Mouse (Mus musculus): ENCODE results near the gene 4933411K16Rik. TPM values are rescaled to one million over a fixed set of nuclear protein-coding genes. Genes with fewer than 3 reads are reported as not detected.
"Not testable (repeated sequence)": the region's sequence is repeated elsewhere in the genome, so short reads cannot be mapped to it uniquely, and the experiment has no call there.

4933411K16Rik gene
- polyA plus RNA-seq, 1 experiment from 2014 or later = not detected

DNA sequence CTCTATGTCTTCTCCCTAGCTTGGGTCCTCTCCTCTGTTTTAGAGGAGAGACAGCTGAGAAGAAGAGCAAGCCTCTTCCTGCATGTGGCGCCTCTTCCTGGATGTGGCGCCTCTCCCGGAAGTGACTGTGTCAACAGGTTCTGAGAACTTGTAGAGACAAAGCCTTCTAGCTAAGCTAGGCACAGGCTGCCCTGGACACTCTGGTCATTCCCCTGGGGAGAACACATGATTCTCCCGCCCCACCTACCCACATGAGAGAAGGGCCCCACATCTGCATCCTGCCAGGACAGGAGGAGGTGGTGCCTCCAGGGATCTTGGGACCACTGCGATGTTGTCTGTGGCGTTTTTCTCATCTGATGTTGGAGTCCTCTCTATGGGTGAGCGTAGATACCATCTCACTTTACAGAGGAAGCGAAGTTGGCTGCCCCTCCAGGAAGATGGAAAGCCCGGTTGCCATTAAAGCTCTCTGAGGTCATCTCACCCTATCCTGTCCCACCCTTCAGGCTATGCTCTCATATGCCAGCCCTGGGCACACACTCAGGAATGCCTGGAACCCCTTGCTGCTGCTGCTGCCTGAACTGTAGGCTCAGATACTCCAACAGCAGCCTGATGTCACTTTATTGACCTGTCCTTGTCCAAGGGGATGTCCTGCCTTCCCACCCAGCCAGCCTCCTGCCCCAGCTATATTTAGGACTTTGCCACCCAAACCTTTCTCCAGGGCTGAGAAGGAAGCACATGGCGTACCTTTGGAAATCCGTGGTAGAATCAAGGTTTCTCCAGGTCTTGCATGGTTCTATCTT, 16.6 kb downstream of the 4933411K16Rik start:
- Histone ChIP-seq H3K9ac (no peak overlapping the region), H3K4me3 (replicated peaks) (no peak overlapping the region), H3K9me3 (no peaks in the 10 kb centered on the region), H3K4me2 (no peak overlapping the region), H3K27ac (no peak overlapping the region), H3K36me3 (no peaks in the 10 kb centered on the region), H3K27me3 (replicated peaks) (no peaks in the 10 kb centered on the region), H3K4me1 (no peaks in the 10 kb centered on the region)
- 70% methylated on average over 11 of the region's 11 CpGs for WGBS
- no peak for ATAC-seq (ENCODE audit: insufficient read depth, low FRiP score, low read depth)

DNA sequence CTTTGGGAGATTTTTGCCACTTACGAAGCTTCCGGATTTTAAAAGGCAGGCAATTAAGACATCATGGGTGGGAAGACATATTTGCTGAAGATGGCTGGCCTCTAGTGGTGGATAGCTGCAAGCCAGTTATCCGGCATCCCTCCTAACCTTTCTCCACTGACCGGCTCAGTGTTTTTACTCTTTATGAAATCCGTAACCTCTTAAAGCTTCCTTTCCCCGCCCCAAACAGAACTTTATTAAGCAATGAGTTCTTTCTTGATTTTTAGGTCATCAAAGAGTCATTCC, 17.1 kb downstream of the 4933411K16Rik start:
- WGBS = 46% methylated on average over 6 of the region's 6 CpGs
- H3K4me3 ChIP-seq (replicated peaks) = no peak overlapping the region

DNA sequence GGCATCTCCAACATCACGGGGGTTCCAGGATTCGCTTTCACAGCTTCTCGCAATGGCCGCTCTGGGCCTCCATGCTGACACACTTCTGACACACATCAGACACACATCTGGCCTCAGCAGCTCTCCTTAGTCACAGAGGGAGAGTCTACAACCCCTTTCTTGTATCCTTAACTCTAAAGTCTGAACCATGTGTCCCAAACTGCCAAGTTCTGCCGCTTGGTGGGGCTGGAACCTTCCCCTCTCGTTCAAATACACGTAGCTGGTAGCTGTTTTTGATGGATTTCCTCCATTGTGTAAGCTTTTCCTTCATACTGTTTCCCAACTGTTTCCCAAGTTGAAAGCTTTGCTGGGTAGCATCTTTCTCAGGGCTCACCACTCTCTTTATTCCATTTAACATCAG, 19.2 kb downstream of the 4933411K16Rik start:
- ATAC-seq (ENCODE audit: insufficient read depth, low FRiP score, low read depth) = no peak
- Histone ChIP-seq H3K4me2 (no peak overlapping the region), H3K9me3 (no peaks in the 10 kb centered on the region), H3K36me3 (no peaks in the 10 kb centered on the region), H3K4me3 (replicated peaks) (no peak overlapping the region), H3K27ac (no peak overlapping the region), H3K9ac (no peak overlapping the region), H3K27me3 (replicated peaks) (no peaks in the 10 kb centered on the region), H3K4me1 (no peaks in the 10 kb centered on the region)
- 71% methylated on average over 7 of the region's 7 CpGs for WGBS

More for the DNA sequence above, 17.1 kb downstream of the 4933411K16Rik start:
- H3K27ac ChIP-seq = no peak overlapping the region
- no peak overlapping the region for H3K4me2 ChIP-seq
- no peaks in the 10 kb centered on the region for H3K4me1 ChIP-seq
- H3K36me3 ChIP-seq = no peaks in the 10 kb centered on the region
- no peak for ATAC-seq (ENCODE audit: insufficient read depth, low FRiP score, low read depth)
- no peaks in the 10 kb centered on the region for H3K9me3 ChIP-seq
- H3K27me3 ChIP-seq (replicated peaks) = no peaks in the 10 kb centered on the region
- H3K9ac ChIP-seq = no peak overlapping the region

GRCm38 (mm10) chr19:42071886-42072608, 20.0 kb downstream of the 4933411K16Rik start:
- no peak overlapping the region for H3K4me3 ChIP-seq (replicated peaks)
- H3K27me3 ChIP-seq (replicated peaks) = no peaks in the 10 kb centered on the region
- no peak overlapping the region for H3K27ac ChIP-seq
- WGBS = 79% methylated on average over 15 of the region's 15 CpGs
- 0 out of 2 replicates have a peak, but pooled peaks have one; percentile 27 for ATAC-seq (ENCODE audit: insufficient read depth, low FRiP score, low read depth)
- no peaks in the 10 kb centered on the region for H3K36me3 ChIP-seq
- no peaks in the 10 kb centered on the region for H3K4me1 ChIP-seq
- no peak overlapping the region for H3K4me2 ChIP-seq
- no peaks in the 10 kb centered on the region for H3K9me3 ChIP-seq
- H3K9ac ChIP-seq = no peak overlapping the region

GRCm38 (mm10) chr19:42072802-42073201, 20.8 kb downstream of the 4933411K16Rik start:
- ATAC-seq (ENCODE audit: insufficient read depth, low FRiP score, low read depth) = no peak
- H3K9me3 ChIP-seq = no peaks in the 10 kb centered on the region
- H3K4me1 ChIP-seq = no peaks in the 10 kb centered on the region
- H3K27me3 ChIP-seq (replicated peaks) = no peaks in the 10 kb centered on the region
- H3K9ac ChIP-seq = no peak overlapping the region
- no peak overlapping the region for H3K4me3 ChIP-seq (replicated peaks)
- 75% methylated on average over 7 of the region's 7 CpGs for WGBS
- H3K36me3 ChIP-seq = no peaks in the 10 kb centered on the region
- no peak overlapping the region for H3K4me2 ChIP-seq
- H3K27ac ChIP-seq = no peak overlapping the region

DNA sequence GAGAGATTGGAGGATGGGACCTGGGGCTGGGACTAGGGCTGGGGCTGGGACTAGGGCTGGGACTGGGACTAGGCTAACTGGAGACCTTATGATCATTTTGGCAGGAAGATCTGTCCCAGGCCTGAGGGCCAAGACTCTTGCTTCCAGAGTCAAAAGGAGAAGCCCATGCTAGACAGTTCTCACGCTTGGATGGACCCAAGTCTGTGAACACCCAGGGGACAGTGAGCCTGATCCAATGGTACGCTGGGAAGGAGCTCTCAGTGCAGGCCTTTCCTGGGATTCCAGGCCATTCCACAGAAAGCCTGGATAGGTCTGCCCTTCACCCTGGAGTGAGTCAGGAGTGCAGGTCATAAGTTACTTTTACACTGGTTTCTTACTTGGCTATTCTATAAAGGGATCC, 23.0 kb downstream of the 4933411K16Rik start:
- no peak for ATAC-seq (ENCODE audit: insufficient read depth, low FRiP score, low read depth)
- Histone ChIP-seq H3K27me3 (replicated peaks) (no peaks in the 10 kb centered on the region), H3K4me2 (no peak overlapping the region), H3K36me3 (no peaks in the 10 kb centered on the region), H3K27ac (no peak overlapping the region), H3K9ac (no peak overlapping the region), H3K4me1 (no peaks in the 10 kb centered on the region), H3K9me3 (no peaks in the 10 kb centered on the region), H3K4me3 (replicated peaks) (no peak overlapping the region)
- 79% methylated on average over 2 of the region's 2 CpGs for WGBS

DNA sequence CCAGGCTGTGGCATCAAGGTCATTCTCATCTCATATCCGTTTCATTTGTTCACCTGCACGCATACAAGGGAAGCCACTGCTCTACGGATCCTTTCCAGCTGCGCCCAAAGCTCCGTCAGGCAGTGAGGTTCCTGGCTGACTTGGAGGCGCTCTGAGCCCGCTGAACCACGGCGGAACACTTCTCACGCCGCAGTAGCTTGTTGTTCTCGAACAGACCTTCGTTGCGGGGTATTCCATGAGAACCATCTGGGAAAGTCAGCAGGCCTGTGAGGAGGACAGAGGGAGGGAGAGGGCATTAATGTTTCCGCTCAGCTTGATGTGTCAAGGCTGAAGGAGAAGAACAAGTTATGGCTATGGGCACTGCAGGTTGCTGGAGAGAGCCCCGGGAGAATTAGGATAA, 23.9 kb downstream of the 4933411K16Rik start:
- Histone ChIP-seq H3K4me3 (replicated peaks) (no peak overlapping the region), H3K9me3 (no peaks in the 10 kb centered on the region), H3K9ac (no peak overlapping the region), H3K4me2 (no peak overlapping the region), H3K4me1 (no peaks in the 10 kb centered on the region), H3K27ac (no peak overlapping the region), H3K27me3 (replicated peaks) (no peaks in the 10 kb centered on the region), H3K36me3 (no peaks in the 10 kb centered on the region)
- WGBS = 91% methylated on average over 16 of the region's 16 CpGs
- no peak for ATAC-seq (ENCODE audit: insufficient read depth, low FRiP score, low read depth)

DNA sequence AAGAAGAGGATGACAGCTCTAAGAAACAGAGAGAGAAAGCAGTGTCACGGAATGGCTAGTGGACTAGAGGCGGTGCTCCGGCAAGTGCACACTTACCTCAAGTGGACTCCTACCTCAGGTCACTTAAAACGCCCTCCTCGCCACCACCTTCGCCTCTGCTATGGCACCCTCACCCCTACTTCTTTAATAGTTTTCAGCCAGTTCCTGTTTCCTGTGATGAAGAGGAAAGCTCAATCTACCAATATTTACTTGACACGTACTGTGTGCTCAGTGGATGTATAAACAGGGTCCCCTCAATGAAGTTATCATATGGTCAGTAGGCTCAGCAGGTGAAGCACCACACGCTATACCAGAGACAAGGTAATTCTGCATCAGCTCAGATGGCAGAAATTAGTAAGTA, 26.5 kb downstream of the 4933411K16Rik start:
- Histone ChIP-seq H3K27me3 (replicated peaks) (no peaks in the 10 kb centered on the region), H3K4me1 (no peaks in the 10 kb centered on the region), H3K27ac (no peak overlapping the region), H3K9me3 (no peaks in the 10 kb centered on the region), H3K36me3 (no peaks in the 10 kb centered on the region), H3K4me2 (no peak overlapping the region), H3K4me3 (replicated peaks) (no peak overlapping the region), H3K9ac (no peak overlapping the region)
- ATAC-seq (ENCODE audit: insufficient read depth, low FRiP score, low read depth) = no peak
- 92% methylated on average over 8 of the region's 8 CpGs for WGBS

DNA sequence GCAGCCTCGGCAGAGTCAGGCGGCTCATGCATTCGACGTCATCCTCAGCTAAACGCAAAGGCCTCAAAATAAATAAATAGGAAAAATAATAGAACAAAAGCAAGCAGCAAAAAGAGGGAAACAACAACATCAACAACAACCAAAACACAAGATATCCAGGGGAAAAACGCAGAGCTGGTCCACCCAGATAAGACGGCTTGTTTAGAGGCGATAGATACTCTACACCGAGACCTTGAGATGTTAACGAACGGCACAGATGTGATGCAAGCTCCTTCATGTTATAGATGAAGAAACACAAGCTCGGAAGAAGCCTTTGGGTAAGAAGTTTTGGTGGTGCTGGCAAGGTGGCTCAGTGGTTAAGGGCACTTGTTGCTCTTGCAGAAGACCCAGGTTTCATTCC, 27.0 kb downstream of the 4933411K16Rik start:
- no peak for ATAC-seq (ENCODE audit: insufficient read depth, low FRiP score, low read depth)
- H3K9ac ChIP-seq = no peak overlapping the region
- H3K27me3 ChIP-seq (replicated peaks) = no peaks in the 10 kb centered on the region
- H3K4me2 ChIP-seq = no peak overlapping the region
- WGBS = 94% methylated on average over 12 of the region's 12 CpGs
- H3K4me1 ChIP-seq = no peaks in the 10 kb centered on the region
- no peaks in the 10 kb centered on the region for H3K9me3 ChIP-seq
- H3K27ac ChIP-seq = no peak overlapping the region
- no peaks in the 10 kb centered on the region for H3K36me3 ChIP-seq
- no peak overlapping the region for H3K4me3 ChIP-seq (replicated peaks)

- Histone ChIP-seq H3K9ac (no peak overlapping the region), H3K4me2 (no peak overlapping the region), H3K27me3 (replicated peaks) (no peaks in the 10 kb centered on the region), H3K4me3 (replicated peaks) (no peak overlapping the region), H3K27ac (no peak overlapping the region), H3K9me3 (no peaks in the 10 kb centered on the region), H3K4me1 (no peaks in the 10 kb centered on the region), H3K36me3 (no peaks in the 10 kb centered on the region)
- WGBS = 72% methylated on average over 5 of the region's 5 CpGs
- no peak for ATAC-seq (ENCODE audit: insufficient read depth, low FRiP score, low read depth)
Observed at GRCm38 (mm10) chr19:42079950-42080349, 27.9 kb downstream of the 4933411K16Rik start.

GRCm38 (mm10) chr19:42080469-42080868, 28.4 kb downstream of the 4933411K16Rik start:
- no peaks in the 10 kb centered on the region for H3K36me3 ChIP-seq
- no peak for ATAC-seq (ENCODE audit: insufficient read depth, low FRiP score, low read depth)
- peaks cover under 1% of the 10 kb centered on the region; the same call in 1 of the 2 replicates for H3K4me1 ChIP-seq
- no peak overlapping the region for H3K4me3 ChIP-seq (replicated peaks)
- no peak overlapping the region for H3K9ac ChIP-seq
- H3K9me3 ChIP-seq = no peaks in the 10 kb centered on the region
- no peak overlapping the region for H3K27ac ChIP-seq
- 85% methylated on average over 11 of the region's 11 CpGs for WGBS
- no peaks in the 10 kb centered on the region for H3K27me3 ChIP-seq (replicated peaks)
- H3K4me2 ChIP-seq = no peak overlapping the region

DNA sequence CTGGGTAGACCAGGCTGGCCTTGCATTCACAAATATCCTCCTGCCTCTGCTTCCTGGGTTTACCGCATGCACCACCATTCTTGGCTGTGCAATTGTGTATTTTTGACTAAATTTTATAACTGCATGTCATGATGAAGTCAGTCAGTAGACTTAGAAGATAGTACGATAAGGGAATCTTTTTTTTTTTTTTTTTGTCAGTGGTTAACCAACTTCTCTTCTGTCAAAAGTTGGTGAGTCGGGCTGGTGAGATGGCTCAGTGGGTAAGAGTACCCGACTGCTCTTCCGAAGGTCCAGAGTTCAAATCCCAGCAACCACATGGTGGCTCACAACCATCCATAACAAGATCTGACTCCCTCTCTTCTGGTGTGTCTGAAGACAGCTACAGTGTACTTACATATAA, 29.6 kb downstream of the 4933411K16Rik start:
- H3K9me3 ChIP-seq; H3K4me3 ChIP-seq (replicated peaks); H3K36me3 ChIP-seq; H3K4me2 ChIP-seq; H3K9ac ChIP-seq; ATAC-seq (ENCODE audit: insufficient read depth, low FRiP score, low read depth); H3K4me1 ChIP-seq; H3K27ac ChIP-seq; H3K27me3 ChIP-seq (replicated peaks): not testable (repeated sequence)
- 94% methylated on average over 5 of the region's 5 CpGs for WGBS

Data from stomach, embryonic 15.5 days (tissue).